Mouse (Mus musculus) heart, postnatal 0 days (tissue): ENCODE results near the gene Sumf1.

ENCODE experiments used
- CTCF ChIP-seq: IDR thresholded peaks from 2 replicates; pipeline ENCODE4 v1.5.1; 2016; ENCODE audit warnings: antibody characterized with exemption, control low read depth, low read depth
- EP300 ChIP-seq: IDR thresholded peaks from 2 replicates; pipeline ENCODE4 v1.6.1; 2016; ENCODE audit warnings: antibody characterized with exemption, low read depth

- TF ChIP-seq EP300 (no peak), CTCF (no peak)
These were observed 265 bp upstream of the Sumf1 start for GRCm38 (mm10) chr6:108185685-108186009.
